Mouse (Mus musculus): ENCODE measurements around the gene Acp7.

The Acp7 gene

DNA sequence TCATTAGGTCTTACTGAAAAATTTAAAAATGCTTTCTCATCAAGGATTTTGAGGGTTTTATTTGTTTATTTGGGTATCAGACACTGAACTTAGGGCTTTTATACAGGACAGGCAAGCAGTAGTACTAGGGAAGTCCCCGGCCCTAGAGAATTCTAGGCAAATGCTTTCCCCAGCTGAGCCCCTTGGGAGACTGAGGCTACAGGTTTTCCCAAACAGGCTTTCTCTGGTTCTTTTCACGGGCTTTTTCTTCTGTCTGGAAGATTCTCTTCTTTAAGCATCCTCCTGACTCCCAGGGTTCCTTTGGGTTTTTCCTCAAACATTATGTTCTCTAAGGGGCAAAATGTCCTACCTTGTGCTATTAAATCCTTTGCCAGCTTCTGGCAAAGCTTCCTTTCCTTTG lies 32.2 kb downstream of the Acp7 start:
- no peak for DNase-seq

DNA sequence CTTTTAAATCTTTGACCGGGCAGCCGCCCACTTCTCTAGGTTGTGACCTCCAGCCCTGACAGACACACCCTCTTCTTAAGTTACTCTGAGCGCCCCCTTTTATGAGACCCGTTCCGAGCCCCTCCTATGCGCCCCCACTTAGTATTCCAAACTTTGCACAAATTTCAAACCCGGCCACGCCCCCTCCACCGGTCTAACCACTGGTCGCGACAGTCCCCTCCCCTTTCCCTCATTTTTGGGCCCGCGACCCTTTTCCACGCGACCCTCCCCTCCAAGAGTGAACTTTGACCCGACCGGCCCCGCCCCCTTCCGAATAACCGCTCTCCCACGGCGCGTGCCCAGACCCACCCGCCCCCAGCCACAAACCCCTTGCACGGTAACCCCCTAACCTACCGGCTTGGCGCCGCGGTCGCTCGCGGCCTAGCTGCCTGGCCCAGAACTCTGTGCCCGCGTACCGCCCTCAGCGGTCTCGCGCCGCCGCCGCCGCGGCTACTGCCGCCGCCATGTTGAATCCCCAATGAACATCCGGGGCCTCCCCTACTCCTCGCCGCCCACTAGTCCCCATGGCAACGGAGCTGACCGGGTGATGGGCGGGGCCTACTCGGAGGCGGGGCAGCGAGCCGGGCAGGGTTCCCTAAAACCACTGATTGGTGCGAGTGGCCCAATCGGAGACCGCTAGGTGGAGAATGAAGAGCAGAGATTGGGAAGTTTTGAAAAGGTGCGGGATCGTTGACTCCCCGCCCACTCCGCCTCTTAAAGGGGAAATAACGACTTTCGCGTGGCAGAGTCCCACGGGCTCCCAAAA lies 33.3 kb downstream of the Acp7 start, which contains the start of the genes Samd4b and Pak4:
Samd4b (minus strand) TSS at position 503 of the 805 bp plus-strand sequence.
Pak4 (minus strand) TSS at position 544 of the 805 bp plus-strand sequence.
- peak; percentile 100 for DNase-seq

- no peak for DNase-seq
Observed at GRCm38 (mm10) chr7:28597277-28597570, 33.9 kb downstream of the Acp7 start.

GRCm38 (mm10) chr7:28596436-28597276 lies 34.5 kb downstream of the Acp7 start:
- DNase-seq = peak; percentile 9

DNA sequence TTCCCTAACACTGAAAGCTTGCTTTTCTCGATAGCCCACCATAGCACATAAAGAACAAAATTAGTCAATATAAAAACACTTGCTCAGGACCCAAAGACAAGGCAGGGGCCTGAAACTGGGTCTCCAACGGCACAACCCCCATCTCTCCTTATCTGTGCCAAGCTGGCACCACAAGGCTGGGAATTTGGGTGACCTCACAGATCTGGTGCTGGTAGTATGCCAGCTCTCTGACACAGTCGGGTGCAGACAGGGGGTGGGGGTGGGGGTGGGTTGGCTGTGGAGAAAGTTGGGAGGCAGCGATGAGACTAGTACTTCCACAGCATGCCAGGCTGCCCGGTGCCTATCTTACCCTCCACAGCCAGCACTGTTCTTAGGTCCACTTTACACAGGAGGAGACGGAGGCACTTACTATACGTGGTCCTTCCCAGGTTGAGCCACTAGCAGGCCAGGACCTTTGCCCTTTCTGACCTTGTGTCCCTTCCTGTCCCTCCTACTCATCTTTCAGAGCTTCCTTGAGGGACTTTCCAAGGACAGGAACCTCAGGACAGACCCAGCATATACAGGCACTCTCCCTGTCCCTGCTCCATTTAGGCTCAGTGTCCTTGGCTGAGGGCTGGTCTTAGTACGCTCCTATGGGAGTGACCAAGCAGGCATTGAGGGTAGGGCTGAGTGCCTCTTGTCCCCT lies 35.2 kb downstream of the Acp7 start:
- peak; percentile 7 for DNase-seq

- DNase-seq = peak; percentile 12
Observed at GRCm38 (mm10) chr7:28593206-28594111, 37.7 kb downstream of the Acp7 start.

DNA sequence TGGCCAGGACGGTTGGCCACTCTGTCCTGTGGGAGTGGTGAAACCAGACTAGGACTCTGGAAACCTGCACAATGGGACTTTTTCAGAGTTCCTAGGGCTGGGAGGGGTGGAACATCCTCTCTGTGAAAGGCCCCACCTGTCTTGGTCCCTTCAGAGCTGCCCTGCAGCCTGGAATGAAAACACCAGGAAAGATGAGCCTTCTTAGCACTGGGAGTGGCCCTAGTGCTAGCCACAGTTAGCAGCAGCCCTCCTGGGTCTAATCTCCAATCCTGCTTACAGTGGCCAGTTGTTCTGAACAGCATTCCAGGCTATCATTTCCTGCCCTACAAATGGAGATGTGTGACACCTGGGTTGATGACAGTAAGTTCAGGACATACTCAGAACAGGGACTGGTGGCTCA lies 39.3 kb downstream of the Acp7 start:
- DNase-seq = no peak

GRCm38 (mm10) chr7:28587644-28588043 lies 43.5 kb downstream of the Acp7 start:
- DNase-seq = no peak

GRCm38 (mm10) chr7:28586663-28587411 lies 44.3 kb downstream of the Acp7 start:
- DNase-seq = no peak

- DNase-seq = no peak
Observed at GRCm38 (mm10) chr7:28585001-28585400, 46.1 kb downstream of the Acp7 start.

GRCm38 (mm10) chr7:28584468-28584867 lies 46.7 kb downstream of the Acp7 start:
- no peak for DNase-seq

- no peak for DNase-seq
Observed at GRCm38 (mm10) chr7:28583570-28584344, 47.4 kb downstream of the Acp7 start.

DNA sequence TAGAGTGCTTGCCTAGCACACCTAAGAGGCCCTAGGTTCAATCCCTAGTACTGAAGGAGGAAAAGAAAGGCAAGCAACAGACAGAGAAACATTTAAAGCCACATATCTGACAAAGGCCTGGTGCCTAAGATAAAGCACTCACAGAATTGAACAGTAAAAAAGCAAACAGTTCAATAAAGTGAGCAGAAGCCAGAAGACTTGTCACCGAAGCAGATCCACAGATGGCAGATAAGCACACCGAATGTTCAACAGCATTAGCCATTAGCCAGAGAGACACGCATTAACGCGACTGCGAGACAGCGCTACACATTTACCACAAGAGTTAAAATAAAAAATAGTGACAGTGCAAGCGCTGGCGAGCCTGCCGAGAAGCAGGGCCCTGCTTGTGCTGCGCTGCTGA lies 48.3 kb downstream of the Acp7 start:
- no peak for DNase-seq

- no peak for DNase-seq
Observed at GRCm38 (mm10) chr7:28581721-28582120, 49.4 kb downstream of the Acp7 start.

- no peak for DNase-seq
Observed at GRCm38 (mm10) chr7:28579826-28580225, 51.3 kb downstream of the Acp7 start.

- no peak for DNase-seq
Observed at GRCm38 (mm10) chr7:28578543-28579053, 52.5 kb downstream of the Acp7 start.

- DNase-seq = no peak
Observed at GRCm38 (mm10) chr7:28577826-28578542, 53.1 kb downstream of the Acp7 start.

DNA sequence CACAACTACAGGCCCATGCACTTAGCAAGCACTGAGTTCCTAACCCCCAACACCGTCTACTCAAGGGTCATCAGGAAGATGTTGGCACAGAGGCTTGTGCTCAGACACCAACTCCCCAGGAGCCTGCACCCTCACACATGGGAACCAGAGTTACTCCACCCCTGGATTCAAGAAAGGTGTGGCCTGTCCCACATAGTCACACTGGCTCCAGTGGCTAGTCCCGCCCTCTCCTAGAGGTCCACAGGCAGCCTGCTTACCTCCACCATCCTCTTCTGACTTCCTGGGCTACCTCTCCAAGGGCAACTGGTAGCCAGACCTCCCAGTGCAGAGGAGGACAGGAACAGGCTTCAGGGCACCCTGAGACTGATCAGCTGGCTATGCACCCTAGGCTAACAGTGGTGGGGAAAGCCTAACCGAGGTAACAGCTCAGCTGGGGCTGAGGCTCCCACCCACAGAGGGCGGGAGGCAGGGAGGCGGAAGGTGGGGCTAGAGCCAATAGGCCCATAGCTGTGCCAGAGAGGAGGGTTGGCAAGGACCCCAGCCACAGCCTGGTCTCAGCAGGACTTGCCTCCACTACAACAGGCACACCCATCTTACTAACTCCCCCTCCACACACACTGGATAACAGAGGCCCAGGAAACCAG lies 54.7 kb downstream of the Acp7 start:
- no peak for DNase-seq

GRCm38 (mm10) chr7:28575597-28575996 lies 55.5 kb downstream of the Acp7 start:
- no peak for DNase-seq

Measured in thymus, postnatal 4 days (tissue).